Mouse (Mus musculus) cerebellum, adult 2 months (tissue): Measurements from ENCODE around the gene Oasl1. TPM values are rescaled to one million over a fixed set of nuclear protein-coding genes. Genes with fewer than 3 reads are reported as not detected.
"Not testable (repeated sequence)": the region's sequence is repeated elsewhere in the genome, so short reads cannot be mapped to it uniquely, and the experiment has no call there.

Source experiments
- DNase-seq, 2 experiments: peaks; one replicate each; pipeline ENCODE4 v3.0.0; 2021
- H3K27ac ChIP-seq: fragments of 200-500 bp; 2 replicates; pipeline ENCODE4 v1.5.1; 2012; ENCODE audit warnings: low read length, control low read depth, inconsistent platforms; ENCODE audit not compliant: insufficient read depth
- H3K27me3 ChIP-seq: fragments of 200-500 bp; 2 replicates; pipeline ENCODE4 v1.6.1; 2012; ENCODE audit warnings: inconsistent platforms, mild to moderate bottlenecking, low read length, moderate library complexity; ENCODE audit not compliant: control insufficient read depth, insufficient read depth
- H3K4me1 ChIP-seq: fragments of 200-500 bp; 2 replicates; pipeline ENCODE4 v1.6.1; 2011; ENCODE audit warnings: low read length; ENCODE audit not compliant: control insufficient read depth, insufficient read depth
- H3K4me3 ChIP-seq: fragments of 200-500 bp; replicated peaks from 2 replicates; pipeline ENCODE3; 2011; ENCODE audit warnings: mild to moderate bottlenecking, low read depth, low read length, control low read depth; ENCODE audit not compliant: insufficient read depth
- CTCF ChIP-seq: fragments of 200-500 bp; IDR thresholded peaks from 2 replicates; pipeline ENCODE4 v1.5.1; 2011; ENCODE audit warnings: low read depth, mild to moderate bottlenecking, control low read depth, low read length, moderate library complexity, borderline replicate concordance; ENCODE audit not compliant: insufficient read depth
- POLR2A ChIP-seq: fragments of 200-500 bp; IDR thresholded peaks from 2 replicates; pipeline ENCODE4 v1.6.1; 2011; ENCODE audit warnings: low read length, control low read depth, borderline replicate concordance; ENCODE audit not compliant: insufficient read depth
- WGBS: fragments of 180-500 bp; shearing (Covaris S2); methylation state at CpG from one replicate; pipeline ENCODE4 v1.1.7; 2018; 5-methylcytosine and 5-hydroxymethylcytosine counted together
- polyA plus RNA-seq: library from polyadenylated mRNA; depleted of rRNA; stranded (reverse); fragments of >200 nt; gene quantifications from 2 replicates; pipeline ENCODE4 v1.2.3, GENCODE M21; 2012; rRNA removed

Gene Oasl1
- polyA plus RNA-seq, result 0.36 and 0.46 TPM in 2 replicates

DNA sequence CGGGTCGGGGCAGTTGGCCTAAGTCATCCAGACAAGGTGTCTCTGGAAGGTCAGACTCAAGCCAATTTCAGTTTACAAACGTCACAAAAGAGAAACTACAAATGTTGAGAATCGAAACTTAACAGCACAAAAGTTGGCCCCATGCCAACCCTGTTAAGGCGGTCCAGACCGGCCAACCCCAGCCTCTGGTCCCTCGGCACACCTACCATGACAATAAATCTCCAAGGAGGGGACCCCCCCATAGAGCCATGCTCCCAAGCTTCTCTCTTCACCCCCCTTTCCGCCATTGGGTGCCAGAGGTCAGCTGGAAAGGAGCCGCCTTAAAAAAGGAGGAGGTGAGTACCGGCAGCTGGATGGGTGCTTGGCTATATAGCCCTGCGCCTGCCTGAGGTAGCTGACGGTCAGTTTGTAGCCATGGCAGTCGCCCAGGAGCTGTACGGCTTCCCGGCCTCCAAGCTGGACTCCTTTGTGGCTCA is at the start of gene Oasl1:
TSS of gene Oasl1 (plus strand) at position 243 of the 476 bp plus-strand sequence.
- no peak for TF ChIP-seq CTCF
- TF ChIP-seq POLR2A, result no peak
- 19% methylated on average over 15 of the region's 15 CpGs for WGBS
- DNase-seq, result peak in 1 of 2 experiments; percentile 24
- Histone ChIP-seq H3K27ac (no peak within 1 kb of the TSS), H3K4me3 (peak within 1 kb of the TSS; percentile 14), H3K27me3 (no peaks in the 10 kb centered on the region), H3K4me1 (peaks cover 4% of the 10 kb centered on the region; the same call in 1 of the 2 replicates)

DNA sequence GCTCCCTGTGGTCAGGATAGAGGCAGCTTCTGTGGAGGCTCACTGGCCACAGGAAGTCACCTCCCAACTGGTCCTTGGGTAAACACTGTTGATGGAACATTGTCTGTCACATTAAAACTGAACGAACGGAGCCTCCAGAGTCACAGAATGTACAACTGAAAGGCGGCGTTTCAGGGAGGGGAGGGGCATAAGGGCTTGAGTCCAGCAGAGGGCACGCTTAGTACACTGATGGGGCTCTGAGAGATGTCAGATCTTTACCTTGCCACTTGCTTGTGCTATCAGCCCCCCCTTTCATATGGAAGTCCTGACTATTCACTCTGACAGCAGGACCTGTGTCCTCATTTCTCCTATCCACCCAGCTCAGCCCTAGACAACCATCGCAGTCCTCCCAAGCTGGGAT is 47.2 kb upstream of the Oasl1 start:
- Histone ChIP-seq H3K4me1 (no peaks in the 10 kb centered on the region), H3K4me3 (no peak overlapping the region), H3K27me3 (no peaks in the 10 kb centered on the region), H3K27ac (no peak overlapping the region)
- DNase-seq, result no peak
- WGBS, result 41% methylated on average over 6 of the region's 6 CpGs
- TF ChIP-seq CTCF (no peak), POLR2A (no peak)

DNA sequence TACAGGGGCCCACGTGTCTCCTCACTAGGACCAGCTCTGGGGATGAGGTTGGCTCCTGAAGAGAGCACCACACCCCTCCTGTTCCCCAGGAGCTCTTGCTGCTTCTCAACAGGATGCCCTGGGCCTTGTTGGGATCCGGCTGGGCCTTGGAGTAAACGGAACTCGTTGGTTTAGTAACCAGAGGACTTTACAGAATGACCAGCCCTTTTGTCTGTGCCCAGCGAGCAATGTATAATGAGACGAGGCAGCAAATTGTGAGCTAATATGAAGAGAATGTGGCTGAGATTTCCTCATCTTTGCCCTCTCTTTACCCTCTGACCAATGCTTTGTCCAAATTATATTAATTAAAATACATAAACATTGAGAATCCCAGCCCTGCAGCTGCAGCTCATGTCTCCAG is 46.7 kb upstream of the Oasl1 start:
- 51% methylated on average over 6 of the region's 6 CpGs for WGBS
- Histone ChIP-seq H3K4me3 (no peak overlapping the region), H3K27ac (no peak overlapping the region), H3K4me1 (no peaks in the 10 kb centered on the region), H3K27me3 (no peaks in the 10 kb centered on the region)
- no peak for DNase-seq
- TF ChIP-seq CTCF (no peak), POLR2A (no peak)

DNA sequence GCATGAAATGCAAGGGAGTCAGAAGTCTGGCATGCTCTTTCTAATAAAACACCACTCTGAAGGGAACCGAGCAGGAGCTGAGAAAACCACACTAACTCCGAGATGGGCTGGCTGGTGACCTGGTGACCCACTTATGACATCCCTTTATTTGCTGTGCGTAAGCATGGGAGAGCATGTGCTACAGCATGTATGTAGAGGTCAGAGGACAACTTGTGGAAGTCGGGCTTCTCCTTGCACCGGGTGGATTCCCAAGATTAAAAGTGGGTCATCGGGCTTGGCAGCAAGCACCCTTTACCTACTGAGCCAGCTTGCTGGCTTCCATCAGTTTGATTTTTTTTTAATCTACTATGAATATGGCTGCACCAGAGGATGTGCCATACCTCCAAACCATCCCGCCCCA is 45.6 kb upstream of the Oasl1 start:
- WGBS, result 53% methylated on average over 7 of the region's 7 CpGs
- DNase-seq, result no peak
- Histone ChIP-seq H3K4me1 (no peaks in the 10 kb centered on the region), H3K27me3 (no peaks in the 10 kb centered on the region), H3K4me3 (no peak overlapping the region), H3K27ac (no peak overlapping the region)
- TF ChIP-seq CTCF (no peak), POLR2A (no peak)

DNA sequence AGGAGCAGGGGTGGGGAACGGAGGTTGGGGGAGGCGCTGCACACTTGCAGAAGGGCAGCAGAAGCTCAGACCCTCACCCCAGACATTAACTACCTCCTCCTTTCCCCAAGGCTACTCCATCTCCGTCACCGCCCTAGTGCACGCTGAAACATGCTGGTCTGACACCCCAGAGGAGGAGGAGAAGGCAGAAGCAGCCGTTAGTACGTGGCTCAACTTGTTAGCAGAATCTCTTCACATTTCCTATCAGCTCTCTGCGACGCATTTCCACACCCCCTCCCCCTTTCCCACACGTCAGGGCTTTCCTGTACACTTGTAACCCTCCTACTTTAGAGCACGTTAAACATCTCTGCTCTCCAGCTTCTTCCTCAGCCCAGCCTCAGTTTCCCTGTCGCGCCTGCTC is 43.6 kb upstream of the Oasl1 start:
- Histone ChIP-seq H3K27ac (no peak overlapping the region), H3K4me1 (no peaks in the 10 kb centered on the region), H3K27me3 (no peaks in the 10 kb centered on the region), H3K4me3 (no peak overlapping the region)
- TF ChIP-seq POLR2A (no peak), CTCF (no peak)
- 74% methylated on average over 13 of the region's 13 CpGs for WGBS
- no peak for DNase-seq

DNA sequence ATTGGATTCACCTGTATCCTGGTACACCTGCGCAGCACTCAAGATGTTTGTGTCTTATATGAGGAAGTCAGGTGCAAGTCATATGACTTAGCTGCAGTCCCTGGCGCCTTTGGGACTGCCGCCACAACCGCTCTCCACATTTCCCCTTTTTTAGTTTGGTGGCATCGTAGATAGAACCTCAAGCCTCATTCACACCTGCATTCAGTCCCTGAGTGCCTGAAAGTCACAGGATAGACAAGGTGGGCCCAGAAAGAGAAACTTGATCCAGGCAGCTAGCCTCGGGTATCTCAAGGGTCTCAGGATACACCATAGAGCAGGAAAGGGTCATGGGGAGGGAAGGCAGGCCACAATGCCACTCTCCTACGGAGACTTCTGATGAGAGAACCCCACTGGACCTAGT is 40.7 kb upstream of the Oasl1 start:
- not testable (repeated sequence) for H3K4me3 ChIP-seq, H3K4me1 ChIP-seq, DNase-seq, H3K27me3 ChIP-seq, H3K27ac ChIP-seq
- 94% methylated on average over 7 of the region's 7 CpGs for WGBS

DNA sequence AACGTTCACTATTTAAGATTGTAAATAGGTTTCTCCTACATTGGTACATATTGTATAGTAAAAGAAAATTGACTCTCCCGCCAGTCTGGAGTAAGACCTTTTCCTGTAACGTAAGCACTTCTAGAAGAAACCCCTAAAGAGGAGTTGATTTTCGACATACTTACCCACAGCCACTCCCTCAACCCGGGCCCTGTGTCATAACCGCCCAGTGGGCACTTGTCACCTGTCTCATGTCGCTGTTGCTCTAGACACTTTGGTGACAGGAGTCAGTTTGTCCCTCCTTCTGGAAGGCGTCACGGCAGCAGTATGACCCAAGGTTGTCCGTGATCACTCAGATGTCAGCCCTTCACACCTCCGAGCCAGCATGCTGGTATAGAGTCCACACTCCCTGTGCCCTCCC is 40.0 kb upstream of the Oasl1 start:
- no peak for TF ChIP-seq CTCF
- TF ChIP-seq POLR2A, result no peak
- Histone ChIP-seq H3K4me3 (no peak overlapping the region), H3K27me3 (no peaks in the 10 kb centered on the region), H3K27ac (no peak overlapping the region), H3K4me1 (no peaks in the 10 kb centered on the region)
- no peak for DNase-seq
- 94% methylated on average over 11 of the region's 11 CpGs for WGBS

DNA sequence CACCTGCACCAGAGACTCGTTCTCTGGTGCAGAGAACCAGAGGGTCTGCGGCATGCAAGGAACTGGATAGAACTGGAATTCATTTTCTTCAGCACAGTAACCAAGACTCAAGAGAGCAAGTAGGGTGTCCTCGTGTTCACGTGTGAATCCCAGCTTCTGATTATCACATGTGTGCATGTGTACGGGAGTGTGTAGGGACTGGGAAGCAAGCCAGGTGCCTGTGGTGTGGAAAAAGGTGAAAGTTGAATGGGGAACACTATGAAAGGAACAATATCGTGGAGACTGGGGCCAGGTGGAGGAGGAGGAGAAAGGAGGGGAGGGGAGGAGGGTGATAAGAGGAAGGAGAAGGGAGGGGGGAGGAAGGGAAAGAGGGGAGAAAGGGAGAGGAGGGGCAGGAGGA is 36.2 kb upstream of the Oasl1 start:
- 23% methylated on average over 6 of the region's 6 CpGs for WGBS
- DNase-seq, result no peak
- no peak overlapping the region for H3K27ac ChIP-seq

More for the DNA sequence above, 36.2 kb upstream of the Oasl1 start:
- H3K4me1 ChIP-seq, result no peaks in the 10 kb centered on the region
- H3K4me3 ChIP-seq, result no peak overlapping the region
- H3K27me3 ChIP-seq, result no peaks in the 10 kb centered on the region
- no peak for TF ChIP-seq POLR2A
- TF ChIP-seq CTCF, result no peak
